Mouse (Mus musculus) duodenum, adult 2 months (tissue): ENCODE data around the gene Gm42517. TPM values are rescaled to one million over a fixed set of nuclear protein-coding genes. Genes with fewer than 3 reads are reported as not detected.

Experiments
- polyA plus RNA-seq: library from polyadenylated mRNA; depleted of rRNA; stranded (reverse); fragments of >200 nt; gene quantifications from 2 replicates; pipeline ENCODE4 v1.2.3, GENCODE M21; 2012; ENCODE audit warnings: low replicate concordance; rRNA removed

Gene Gm42517
- 0.60 and 1.6 TPM in 2 replicates for polyA plus RNA-seq

GRCm38 (mm10) chr5:108367871-108368332 is at the start of gene Gm42517:
Gene Gm42517 (minus strand): TSS chr5:108367922.

GRCm38 (mm10) chr5:108388201-108388600 is 20.5 kb upstream of the Gm42517 start, which contains the start of gene Pde6b:
Gene Pde6b (plus strand): TSS chr5:108388391.

Other genes with a start within 250 kb of the Gm42517 start
- gene Tmed5, start 235.3 kb downstream of the Gm42517 start, polyA plus RNA-seq: 27.7 and 59.5 TPM in 2 replicates
- 0.08 TPM in 1 of 2 replicates, not detected in the other for gene Ccdc18, start 235.0 kb downstream of the Gm42517 start, polyA plus RNA-seq
- 10.6 and 12.5 TPM in 2 replicates for gene Dr1, start 99.0 kb downstream of the Gm42517 start, polyA plus RNA-seq
- gene Pigg, start 55.3 kb downstream of the Gm42517 start, polyA plus RNA-seq: 3.5 and 4.2 TPM in 2 replicates
- gene Pde6b, start 20.5 kb upstream of the Gm42517 start, polyA plus RNA-seq: not detected in 2 replicates
- 53.7 and 61.7 TPM in 2 replicates for gene Atp5k, start 66.5 kb upstream of the Gm42517 start, polyA plus RNA-seq
- gene Mfsd7a, start 81.0 kb upstream of the Gm42517 start, polyA plus RNA-seq: 5.6 and 8.4 TPM in 2 replicates
- 4.3 and 7.0 TPM in 2 replicates for gene Pcgf3, start 93.3 kb upstream of the Gm42517 start, polyA plus RNA-seq
- 0.23 and 0.49 TPM in 2 replicates for gene Cplx1, start 182.1 kb upstream of the Gm42517 start, polyA plus RNA-seq